Comparison of ENCODE assay signal across 13 mouse cellular contexts in the genomic region with DNA sequence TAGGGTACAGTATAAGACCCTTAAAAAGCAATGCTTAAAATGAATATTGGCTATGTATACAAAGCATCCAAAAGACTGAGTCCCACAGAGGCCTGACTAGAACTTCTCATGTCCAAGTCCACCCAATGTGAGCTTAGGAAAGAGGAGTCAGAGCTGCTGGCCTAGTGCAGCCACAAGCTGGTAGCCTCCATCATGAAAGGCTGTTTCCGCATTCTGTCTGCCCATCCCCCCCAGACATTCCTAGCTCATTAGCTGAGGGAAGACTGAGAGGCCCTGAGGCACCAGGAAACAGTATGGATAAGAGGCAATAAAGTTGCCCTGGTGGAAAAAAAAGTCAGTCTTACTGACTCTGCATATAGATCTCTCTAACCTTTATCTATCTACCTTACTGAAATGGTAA. TPM values are rescaled to one million over a fixed set of nuclear protein-coding genes. Genes with fewer than 3 reads are reported as not detected.
DNase-seq lines count a peak whose midpoint lies in the region; ATAC-seq lines count a peak whose summit lies in the region.
"Had no signal": no experiment of that assay in that cellular context is flagged by ENCODE, and none has a peak within 500 bp of the region (broad histone marks: within the 10 kb centered on the region; RNA-seq: fewer than 3 reads in every experiment).

No protein-coding gene starts in this region.

- peaks cover 48% of the 10 kb centered on the region for H3K36me3 ChIP-seq in heart, embryonic 12.5 days
- H3K36me3 ChIP-seq in midbrain, embryonic 14.5 days (ENCODE audit: control insufficient read depth, insufficient read depth, low read length), result no peaks in the 10 kb centered on the region
- no peaks in the 10 kb centered on the region for H3K36me3 ChIP-seq in midbrain, embryonic 11.5 days (ENCODE audit: control insufficient read depth, insufficient read depth, low read length)
- no peaks in the 10 kb centered on the region; the same call in 1 of the 2 replicates for H3K36me3 ChIP-seq in embryonic facial prominence, embryonic 10.5 days (replicated peaks)
- H3K36me3 ChIP-seq in midbrain, embryonic 13.5 days, result 0 out of 2 replicates have a peak, but pooled peaks cover 4% of the 10 kb centered on the region

- H3K4me2 ChIP-seq in heart, embryonic 12.5 days, result no peak overlapping the region
- no peak overlapping the region for H3K4me2 ChIP-seq in midbrain, embryonic 14.5 days (ENCODE audit: low read length)
- H3K4me2 ChIP-seq in midbrain, embryonic 11.5 days, result no peak overlapping the region
- no peak overlapping the region for H3K4me2 ChIP-seq in midbrain, embryonic 13.5 days (replicated peaks)

- DNase-seq in heart, adult 9 months (ENCODE audit: low spot score in 2 of 2), result no peak
- DNase-seq in midbrain, embryonic 14.5 days, result peak; percentile 11
- no peak for DNase-seq in midbrain, embryonic 11.5 days (ENCODE audit: low spot score, missing footprints)
- peak; percentile 70 for DNase-seq in embryonic facial prominence, embryonic 10.5 days (ENCODE audit: low spot score)
- DNase-seq in retina, embryonic 14.5 days (ENCODE audit: low spot score), result peak; percentile 61
- no peak for DNase-seq in adrenal gland, adult 8-10 months
- DNase-seq: cerebellum, postnatal 25 days; kidney, postnatal 14 days; lung, postnatal 36 days had no signal

- peak; percentile 59; the same call in 1 of the 2 replicates for ATAC-seq in heart, embryonic 12.5 days (ENCODE audit: insufficient number of reproducible peaks, low FRiP score)
- no peak for ATAC-seq in midbrain, embryonic 14.5 days (ENCODE audit: low FRiP score, low TSS enrichment)
- ATAC-seq in midbrain, embryonic 11.5 days (ENCODE audit: low FRiP score), result no peak
- no peak for ATAC-seq in midbrain, embryonic 13.5 days
- ATAC-seq: forebrain, embryonic 14.5 days had no signal

- H3K4me1 ChIP-seq in heart, embryonic 12.5 days (replicated peaks), result peaks cover 49% of the 10 kb centered on the region
- H3K4me1 ChIP-seq in midbrain, embryonic 14.5 days (ENCODE audit: control insufficient read depth, insufficient read depth, low read length), result no peaks in the 10 kb centered on the region
- peaks cover 6% of the 10 kb centered on the region; the same call in 1 of the 2 replicates for H3K4me1 ChIP-seq in midbrain, embryonic 11.5 days (ENCODE audit: control insufficient read depth, insufficient read depth, low read length)
- peaks cover 25% of the 10 kb centered on the region for H3K4me1 ChIP-seq in embryonic facial prominence, embryonic 10.5 days
- H3K4me1 ChIP-seq in midbrain, embryonic 13.5 days (replicated peaks), result 0 out of 2 replicates have a peak, but pooled peaks cover 7% of the 10 kb centered on the region

- no peaks in the 10 kb centered on the region for H3K9me3 ChIP-seq in heart, embryonic 12.5 days (replicated peaks)
- H3K9me3 ChIP-seq in midbrain, embryonic 14.5 days (ENCODE audit: control insufficient read depth, low read length), result no peaks in the 10 kb centered on the region
- H3K9me3 ChIP-seq in midbrain, embryonic 11.5 days (ENCODE audit: control insufficient read depth, low read length), result no peaks in the 10 kb centered on the region
- H3K9me3 ChIP-seq in embryonic facial prominence, embryonic 10.5 days, result no peaks in the 10 kb centered on the region
- no peaks in the 10 kb centered on the region for H3K9me3 ChIP-seq in midbrain, embryonic 13.5 days

- H3K27ac ChIP-seq in heart, embryonic 12.5 days (ENCODE audit: poor library complexity, severe bottlenecking), result peak overlapping the region; percentile 78
- no peak overlapping the region for H3K27ac ChIP-seq in midbrain, embryonic 14.5 days (replicated peaks; ENCODE audit: low read depth, low read length)
- H3K27ac ChIP-seq in midbrain, embryonic 11.5 days (ENCODE audit: low read depth, low read length), result no peak overlapping the region
- peak overlapping the region; percentile 57 for H3K27ac ChIP-seq in embryonic facial prominence, embryonic 10.5 days (replicated peaks)
- H3K27ac ChIP-seq in midbrain, embryonic 13.5 days, result no peak overlapping the region

- no peaks in the 10 kb centered on the region for H3K27me3 ChIP-seq in heart, embryonic 12.5 days (replicated peaks)
- no peaks in the 10 kb centered on the region for H3K27me3 ChIP-seq in midbrain, embryonic 14.5 days (ENCODE audit: control insufficient read depth, insufficient read depth, low read length)
- H3K27me3 ChIP-seq in midbrain, embryonic 11.5 days (ENCODE audit: control insufficient read depth, insufficient read depth, low read length), result no peaks in the 10 kb centered on the region
- H3K27me3 ChIP-seq in embryonic facial prominence, embryonic 10.5 days (replicated peaks; ENCODE audit: low read depth, poor library complexity, severe bottlenecking), result no peaks in the 10 kb centered on the region
- no peaks in the 10 kb centered on the region for H3K27me3 ChIP-seq in midbrain, embryonic 13.5 days

- no peak overlapping the region for H3K9ac ChIP-seq in heart, embryonic 12.5 days
- H3K9ac ChIP-seq in midbrain, embryonic 14.5 days (replicated peaks; ENCODE audit: low read length), result no peak overlapping the region
- no peak overlapping the region for H3K9ac ChIP-seq in midbrain, embryonic 11.5 days (ENCODE audit: low read length)
- H3K9ac ChIP-seq in midbrain, embryonic 13.5 days (replicated peaks), result no peak overlapping the region

- H3K4me3 ChIP-seq in heart, embryonic 12.5 days, result no peak overlapping the region
- H3K4me3 ChIP-seq in midbrain, embryonic 14.5 days (replicated peaks; ENCODE audit: low read depth, low read length), result no peak overlapping the region
- no peak overlapping the region for H3K4me3 ChIP-seq in midbrain, embryonic 11.5 days (ENCODE audit: low read depth, low read length)
- H3K4me3 ChIP-seq in embryonic facial prominence, embryonic 10.5 days, result no peak overlapping the region
- no peak overlapping the region for H3K4me3 ChIP-seq in midbrain, embryonic 13.5 days (replicated peaks)
- H3K4me3 ChIP-seq: myocyte had no signal

- 9% methylated on average over 1 of the region's 1 CpGs for WGBS in heart, embryonic 12.5 days
- WGBS in midbrain, embryonic 14.5 days, result 55% methylated on average over 1 of the region's 1 CpGs
- WGBS in midbrain, embryonic 11.5 days, result 35% methylated on average over 1 of the region's 1 CpGs
- WGBS in embryonic facial prominence, embryonic 10.5 days, result 14% methylated on average over 1 of the region's 1 CpGs
- WGBS in midbrain, embryonic 13.5 days, result 48% methylated on average over 1 of the region's 1 CpGs

RNA-seq across cellular contexts. Expression of gene Gyg, which starts 13.4 kb away (rescaled TPM):
- polyA plus RNA-seq in heart, embryonic 12.5 days (2016; fragmentation: Nextera tagmentation; extraction: Ambion mirVana), result 687 and 707 TPM in 2 replicates
- 46.0 and 49.6 TPM in 2 replicates for polyA plus RNA-seq in midbrain, embryonic 14.5 days (2014; fragmentation: Nextera tagmentation; extraction: Ambion mirVana)
- polyA plus RNA-seq in midbrain, embryonic 11.5 days (2014; fragmentation: Nextera tagmentation; extraction: Ambion mirVana), result 32.7 and 33.0 TPM in 2 replicates
- polyA plus RNA-seq in embryonic facial prominence, embryonic 10.5 days (2016; fragmentation: Nextera tagmentation; extraction: Ambion mirVana), result 39.7 and 40.8 TPM in 2 replicates
- 100 to 1,000 TPM in 2 of 4 experiments, 10 to 100 TPM in 2; 75.7 to 133 (median 94.3) TPM for total RNA-seq in adrenal gland, adult 8-10 months (2022)
- polyA plus RNA-seq in midbrain, embryonic 13.5 days (2015; fragmentation: Nextera tagmentation; extraction: Ambion mirVana), result 24.5 and 25.0 TPM in 2 replicates

Comparison
In these comparisons a context has a peak if more than half of its experiments do, and no peak if none do; other contexts are left out.
1. DNase-seq: peak in midbrain, embryonic 14.5 days (single experiment), embryonic facial prominence, embryonic 10.5 days (single experiment) and retina, embryonic 14.5 days (single experiment); none in heart, adult 9 months (0 of 2), midbrain, embryonic 11.5 days (single experiment) and adrenal gland, adult 8-10 months (single experiment).
2. H3K27ac ChIP-seq: peak in heart, embryonic 12.5 days (single experiment) and embryonic facial prominence, embryonic 10.5 days (single experiment); none in midbrain, embryonic 14.5 days (single experiment), midbrain, embryonic 11.5 days (single experiment) and midbrain, embryonic 13.5 days (single experiment).
3. RNA of gene Gyg, which starts 13.4 kb away (polyA plus RNA-seq): 687 to 707 TPM in heart, embryonic 12.5 days; 46.0 to 49.6 TPM in midbrain, embryonic 14.5 days, 39.7 to 40.8 TPM in embryonic facial prominence, embryonic 10.5 days, 32.7 to 33.0 TPM in midbrain, embryonic 11.5 days and 24.5 to 25.0 TPM in midbrain, embryonic 13.5 days; every median in the first group is over 10 times any median in the second.